Mouse (Mus musculus): ENCODE measurements around the gene Gon7.

The Gon7 gene

DNA sequence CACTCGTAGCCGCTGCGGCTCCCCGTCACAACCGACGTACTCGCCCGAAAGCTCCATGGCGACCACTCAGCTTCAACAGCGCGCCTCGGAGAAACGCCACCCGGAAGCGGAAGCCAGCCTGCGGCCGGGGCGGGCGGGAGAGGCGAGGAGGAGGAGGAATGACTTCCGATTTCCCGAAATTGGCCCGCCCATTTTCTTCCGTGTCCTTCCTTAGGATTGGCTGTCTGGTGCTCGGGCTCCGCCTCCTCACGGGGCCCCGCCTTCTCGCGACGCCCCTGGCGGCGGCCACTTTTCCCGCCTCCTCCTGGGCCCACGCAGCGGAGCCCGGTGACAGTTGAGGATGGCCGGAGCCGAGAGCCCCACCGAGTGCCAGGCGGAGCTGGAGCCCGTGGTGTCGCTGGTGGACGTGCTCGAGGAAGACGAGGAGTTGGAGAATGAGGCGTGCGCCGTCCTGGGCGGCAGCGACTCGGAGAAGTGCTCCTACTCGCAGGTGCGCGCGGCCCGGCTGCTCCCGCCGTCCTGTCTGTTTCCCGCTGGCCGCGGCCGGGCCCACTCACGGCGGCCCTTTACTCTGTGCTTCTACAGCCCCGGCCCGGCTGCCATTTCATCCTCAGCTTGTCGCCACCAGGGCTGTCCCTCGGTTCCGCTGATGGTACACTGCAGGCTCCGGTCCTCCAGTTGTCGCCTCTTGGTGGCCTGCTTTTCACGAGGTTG lies at the start of gene Gon7, which contains the start of the genes Gm28051 and Ubr7:
TSS of gene Gon7 (minus strand) at position 115 of the 714 bp plus-strand sequence.
TSS of gene Gm28051 (minus strand) at position 77 of the 714 bp plus-strand sequence.
TSS of gene Ubr7 (plus strand) at position 279 of the 714 bp plus-strand sequence.
- DNase-seq = peak; percentile 98

DNA sequence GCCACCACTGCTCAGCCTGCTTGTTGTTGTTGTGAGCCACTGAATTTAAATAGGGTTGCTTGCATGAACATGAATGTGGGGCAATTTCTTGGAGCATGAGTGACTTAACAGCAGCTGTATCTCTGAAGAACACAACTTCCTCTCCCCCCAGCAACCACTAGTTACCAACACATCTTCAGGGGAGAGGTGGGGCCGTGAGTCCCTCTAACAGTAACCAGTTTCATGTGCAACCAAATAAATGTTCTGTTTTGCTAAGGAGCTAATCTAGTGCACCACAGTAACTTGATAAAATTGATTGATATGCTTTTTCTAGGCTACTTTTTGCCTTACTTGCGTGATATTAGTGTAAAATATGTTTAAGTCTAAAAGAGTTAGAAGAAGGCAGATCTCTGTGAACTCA lies 41.9 kb upstream of the Gon7 start:
- DNase-seq = no peak

DNA sequence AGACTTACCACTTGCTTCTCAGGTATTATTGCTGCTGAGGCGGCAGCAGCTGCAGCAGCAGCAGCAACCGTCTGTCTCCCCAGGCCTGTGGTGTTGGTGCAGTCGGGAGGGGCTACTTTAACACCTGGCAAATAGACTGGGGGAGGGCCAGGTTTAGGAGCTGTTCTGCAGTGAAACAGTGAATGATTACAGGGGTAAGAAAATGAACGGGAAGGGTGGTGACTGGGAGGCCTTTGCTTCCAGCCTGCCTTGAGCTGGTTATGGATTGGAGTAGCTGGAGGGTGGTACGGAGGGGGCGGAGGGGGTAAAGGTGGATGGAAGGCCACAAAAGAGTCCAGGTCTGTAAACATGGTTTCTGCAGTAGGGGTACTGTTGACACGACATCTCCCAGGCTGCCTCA lies 30.3 kb upstream of the Gon7 start:
- no peak for DNase-seq

DNA sequence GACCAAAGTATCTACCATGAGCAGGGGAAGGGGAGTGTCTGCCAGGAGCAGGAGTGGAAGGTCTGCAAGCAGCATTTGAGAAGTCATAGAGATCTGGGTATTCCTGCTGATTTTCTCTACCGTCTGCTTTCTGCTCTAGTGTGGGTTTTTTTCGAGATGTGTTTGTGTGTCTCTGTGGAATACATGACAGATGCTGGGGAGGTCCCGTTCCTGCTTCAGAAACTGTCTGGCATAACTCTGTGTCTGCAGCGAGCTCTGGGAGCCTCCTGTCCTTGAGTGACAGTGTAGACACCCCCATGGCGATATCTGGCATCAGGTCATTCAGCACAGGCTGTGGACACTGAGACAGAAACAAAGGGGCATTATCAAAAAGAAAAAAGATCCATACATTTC lies 28.0 kb upstream of the Gon7 start:
- no peak for DNase-seq

DNA sequence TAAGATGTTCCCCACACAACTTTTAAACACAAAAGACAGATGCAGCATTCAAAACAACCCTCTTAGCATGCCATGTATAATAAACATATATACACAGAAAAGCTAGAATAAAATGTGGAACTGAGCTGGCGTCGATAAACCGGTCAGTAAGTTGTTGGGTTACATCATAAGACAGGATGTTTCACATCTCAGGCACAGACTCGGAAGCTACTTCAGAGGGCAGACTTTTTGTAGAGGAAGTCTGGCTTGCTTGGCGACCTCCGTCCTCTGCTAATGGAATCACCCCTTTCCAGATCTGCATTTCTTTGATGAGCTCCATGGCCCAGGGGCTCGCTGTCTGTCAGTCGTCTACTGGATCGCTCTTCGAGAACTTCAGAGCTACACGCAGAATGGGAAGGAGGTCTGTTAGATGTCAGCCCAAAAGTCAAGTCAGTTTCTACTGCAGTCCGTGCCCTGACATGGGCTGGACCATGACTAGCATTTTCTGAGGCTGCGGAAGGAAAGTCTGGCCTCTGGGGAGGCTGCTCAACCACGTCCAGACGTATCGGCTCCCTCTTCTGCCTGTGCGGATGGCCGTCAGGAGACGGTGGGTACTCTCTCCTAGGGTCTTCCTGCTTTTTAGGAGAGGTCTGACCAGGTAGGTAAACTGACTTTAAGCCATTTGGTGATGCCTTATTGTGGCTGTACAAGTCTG lies 27.4 kb upstream of the Gon7 start:
- no peak for DNase-seq

DNA sequence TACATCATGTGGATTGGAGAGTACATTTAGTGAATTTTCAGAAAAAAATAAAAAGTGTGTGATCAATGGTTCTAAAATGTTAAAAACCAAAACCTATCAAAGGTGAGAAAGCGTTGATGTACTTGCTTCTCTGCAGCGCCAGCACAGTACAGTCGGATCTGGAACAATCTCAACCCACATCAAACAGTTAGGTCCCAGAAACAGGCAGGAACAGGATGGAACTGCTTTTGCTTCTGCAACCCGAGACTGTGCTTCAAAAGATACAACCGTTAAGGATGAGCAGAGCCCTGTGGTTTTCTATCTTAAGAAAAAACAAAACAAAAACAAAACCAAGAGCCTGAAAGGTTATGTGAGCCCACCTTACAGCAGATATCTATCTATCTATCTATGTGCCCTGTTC lies 25.2 kb upstream of the Gon7 start:
- no peak for DNase-seq

DNA sequence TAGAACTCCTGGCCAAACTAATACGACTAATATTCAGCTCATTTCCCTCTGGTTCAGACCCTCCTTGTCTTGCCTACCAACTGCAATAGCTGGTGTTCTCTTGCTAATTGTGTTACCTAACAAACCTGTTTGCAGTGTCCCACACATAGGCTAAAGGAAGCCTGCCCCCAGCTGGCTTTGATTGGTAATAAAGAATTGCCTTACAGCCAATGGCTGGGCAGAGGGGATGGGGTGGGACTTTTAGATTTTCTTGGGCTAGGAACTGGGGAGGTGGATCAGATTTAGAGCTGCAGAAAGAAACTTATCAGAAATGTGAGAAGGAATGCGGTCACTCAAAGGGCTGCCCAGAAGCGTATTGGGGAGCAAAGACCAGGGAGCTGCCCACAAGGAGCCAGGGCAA lies 21.8 kb upstream of the Gon7 start:
- DNase-seq = peak; percentile 49

DNA sequence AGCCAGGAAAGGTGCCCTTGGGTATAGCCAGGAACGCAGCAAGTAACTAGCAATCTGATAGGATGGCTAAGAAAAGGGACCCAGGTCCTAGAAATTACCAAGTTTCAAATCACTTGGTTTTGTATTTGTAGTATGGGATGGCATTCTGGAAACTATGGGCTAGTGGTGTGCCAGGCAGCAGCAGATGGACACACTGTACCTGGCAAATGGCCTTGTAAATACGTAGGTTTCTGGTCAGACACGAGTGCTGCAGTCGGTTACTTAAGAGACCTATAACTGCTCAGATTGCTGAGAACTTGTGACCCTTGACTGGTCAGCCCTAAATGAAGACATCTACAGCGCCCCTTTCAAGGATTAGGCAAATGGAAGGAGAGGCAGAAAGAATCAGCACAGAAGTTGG lies 20.5 kb upstream of the Gon7 start:
- DNase-seq = no peak

DNA sequence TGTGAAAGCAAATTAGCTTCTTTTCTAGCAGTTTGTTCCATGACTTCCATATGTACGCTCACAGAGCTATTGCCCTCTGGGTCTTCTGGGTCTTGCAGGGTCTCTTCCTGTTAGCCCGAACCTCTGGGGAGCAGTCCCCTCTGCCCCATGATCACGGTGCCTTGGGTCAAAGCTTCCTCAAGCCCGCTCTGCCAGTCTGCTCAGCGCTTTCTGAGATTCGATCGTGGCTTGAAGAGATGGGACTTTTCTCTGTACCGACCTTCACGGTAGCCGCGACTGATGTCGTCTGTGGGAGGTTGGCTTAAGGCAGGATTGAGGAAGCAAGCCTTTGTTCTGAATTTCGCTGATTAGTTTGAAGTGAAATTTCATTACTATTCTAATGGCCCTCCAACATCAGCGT lies 18.4 kb upstream of the Gon7 start:
- DNase-seq = no peak

DNA sequence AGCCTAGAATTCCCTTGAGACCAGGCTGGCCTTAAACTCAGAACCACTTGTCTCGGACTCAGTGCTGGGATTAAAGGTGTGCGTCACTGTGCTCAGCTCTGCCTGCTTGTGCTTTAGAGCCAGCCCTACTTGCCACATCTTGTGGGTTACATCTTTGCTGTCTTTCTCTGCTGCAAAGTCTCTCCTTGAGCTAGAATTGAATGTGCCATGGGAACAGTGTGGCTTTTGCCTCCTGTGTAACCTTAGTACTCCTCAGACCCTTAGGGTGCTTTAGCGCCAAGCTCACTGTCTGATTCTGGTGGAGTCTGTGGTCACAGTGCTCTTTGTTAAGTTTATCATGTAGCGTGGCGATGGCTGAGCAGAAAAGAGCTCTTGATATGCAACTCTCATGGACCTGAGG lies 15.1 kb upstream of the Gon7 start:
- no peak for DNase-seq

DNA sequence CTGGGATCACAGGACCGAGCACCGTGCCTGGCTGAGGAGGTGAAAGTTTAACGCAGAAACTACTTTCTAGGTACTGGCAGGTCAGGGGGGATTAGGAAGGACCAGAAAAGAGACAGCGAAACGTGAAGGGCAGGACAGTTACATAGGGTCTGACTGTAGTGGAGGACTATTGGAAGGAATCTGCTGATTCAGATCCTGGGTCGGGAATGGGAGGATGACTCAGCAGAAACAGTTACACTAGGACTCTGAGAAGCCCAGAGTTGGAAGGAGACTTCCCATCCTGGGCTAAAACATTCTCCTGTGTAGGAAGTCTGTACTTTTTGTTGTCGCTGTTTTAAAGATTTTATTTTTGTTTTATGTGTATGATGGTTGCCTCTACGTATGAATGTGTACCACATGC lies 14.0 kb upstream of the Gon7 start:
- DNase-seq = no peak

DNA sequence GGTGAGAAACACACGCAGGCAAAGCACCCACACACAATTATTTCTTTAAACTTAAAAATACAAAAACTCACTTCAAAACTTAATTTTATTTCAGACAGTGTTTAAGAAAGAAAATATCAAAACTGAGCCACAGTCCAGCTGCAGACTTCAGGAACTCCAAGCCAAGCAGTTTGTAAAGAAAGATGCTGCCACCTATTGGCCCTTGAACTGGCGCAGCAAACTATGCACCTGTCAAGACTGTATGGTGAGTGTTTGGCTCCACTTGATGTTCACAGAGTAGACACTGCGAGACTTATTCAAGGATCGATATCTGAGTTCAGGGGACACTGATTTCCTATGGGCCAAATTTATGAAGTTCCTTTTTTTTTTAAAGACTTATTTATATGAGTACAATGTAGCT lies 11.4 kb upstream of the Gon7 start:
- peak; percentile 20 for DNase-seq

DNA sequence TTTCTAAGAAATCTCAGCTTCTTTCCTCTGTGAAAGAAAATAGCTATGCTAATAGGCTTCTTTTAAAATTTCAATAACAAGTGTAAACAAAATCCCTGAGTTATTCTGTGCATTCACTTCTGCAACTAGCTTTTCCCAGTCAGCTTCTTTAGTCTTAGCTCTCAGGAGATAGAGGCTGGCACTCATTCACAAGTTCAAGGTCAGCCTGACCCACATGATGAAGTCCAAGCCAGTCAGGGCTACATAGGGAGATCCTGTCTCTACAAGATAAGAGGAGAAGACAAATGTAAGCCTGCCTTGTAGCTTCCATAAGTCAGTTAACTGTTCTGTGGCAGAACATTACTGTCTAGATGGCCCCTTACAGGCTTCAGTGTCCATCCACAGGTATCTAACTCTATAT lies 6.1 kb upstream of the Gon7 start:
- DNase-seq = no peak

DNA sequence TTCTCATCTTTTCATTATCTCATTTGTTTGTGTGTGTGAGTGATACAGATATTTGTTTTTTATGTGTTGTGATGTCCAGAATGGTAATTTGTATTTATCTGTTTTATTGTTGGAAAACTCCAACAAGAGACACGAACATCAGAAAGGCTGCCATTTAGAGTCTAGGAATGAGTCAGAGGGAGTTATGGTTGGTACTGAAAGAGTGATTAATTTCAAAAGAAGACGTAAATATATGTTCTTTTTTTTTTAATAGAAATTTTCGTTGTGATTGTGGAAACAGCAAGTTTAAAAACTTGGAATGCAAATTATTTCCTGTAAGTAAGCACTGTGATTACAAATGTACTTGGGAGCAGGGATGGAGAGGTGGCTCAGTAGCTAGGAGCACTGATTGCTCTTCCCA lies 4.1 kb upstream of the Gon7 start:
- no peak for DNase-seq

DNA sequence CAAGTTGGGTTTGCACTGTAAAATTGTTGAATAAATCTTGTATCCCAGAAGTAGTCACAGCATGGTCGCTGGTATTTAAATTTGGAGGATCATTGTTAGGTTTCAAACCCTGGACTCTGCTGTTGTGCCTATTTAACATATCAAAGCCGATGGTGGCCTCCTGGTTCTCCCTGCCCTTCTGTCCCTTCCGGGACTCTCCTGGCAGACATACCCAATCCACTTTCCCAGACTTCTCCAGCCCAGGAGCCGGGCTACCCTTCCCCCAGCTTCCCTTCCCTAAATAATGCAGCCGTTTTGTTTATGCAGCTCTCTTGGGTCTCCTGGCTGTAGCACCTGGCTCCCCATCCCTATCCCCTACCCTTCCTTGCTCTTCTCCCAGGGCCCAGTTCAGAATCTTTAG lies 1.3 kb upstream of the Gon7 start:
- peak; percentile 15 for DNase-seq

DNA sequence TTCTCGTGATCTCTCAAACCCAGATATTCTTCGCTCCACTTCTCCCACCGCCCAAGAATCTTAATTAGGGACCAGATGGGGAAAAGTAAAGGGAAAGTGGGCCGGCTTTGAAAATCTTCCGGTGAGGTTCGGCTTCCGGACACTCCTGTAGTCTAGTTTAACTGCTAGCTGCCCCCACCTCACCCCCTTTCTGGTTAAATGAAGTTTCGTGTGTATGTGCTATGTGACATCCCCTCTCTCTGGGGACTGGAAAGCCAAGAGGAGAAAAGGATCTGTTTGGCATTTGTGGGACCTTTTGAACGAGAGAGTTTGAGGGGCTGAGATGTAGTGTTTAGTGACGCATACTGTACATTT lies 777 bp upstream of the Gon7 start, which contains the start of gene Gm20604:
TSS of gene Gm20604 (minus strand) at position 270 of the 354 bp plus-strand sequence.
- no peak for DNase-seq

DNA sequence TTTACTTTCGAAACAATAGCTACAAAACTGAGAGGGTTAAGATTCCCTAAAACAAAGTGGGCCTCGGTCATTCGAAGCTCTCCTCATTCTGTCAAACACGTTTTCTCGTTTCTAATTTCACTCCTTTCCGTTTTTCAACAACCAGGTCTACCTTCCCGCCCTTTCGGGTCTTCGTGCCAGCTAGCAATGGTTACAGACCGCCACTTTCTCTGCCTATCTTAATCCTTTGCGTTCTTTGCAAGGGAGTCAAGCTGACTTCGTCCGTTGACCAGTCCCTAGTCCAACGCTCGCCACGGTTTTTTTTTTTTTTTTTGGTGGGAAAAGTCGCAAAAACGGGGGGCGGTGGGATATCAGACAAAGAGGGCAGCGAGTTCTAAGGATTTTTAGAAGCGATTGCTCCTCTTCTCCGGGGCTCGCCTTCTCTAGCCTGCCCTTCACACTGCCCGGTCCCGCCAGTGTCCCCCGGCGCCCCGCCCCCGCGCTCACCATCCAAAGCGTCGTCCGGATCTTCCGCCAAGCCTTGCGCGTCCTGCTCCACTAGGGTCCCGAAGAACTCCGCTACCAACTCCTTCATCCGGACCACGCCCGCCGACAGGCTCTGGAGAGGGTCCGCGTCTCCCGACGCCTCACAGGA lies 431 bp downstream of the Gon7 start:
- DNase-seq = no peak

DNA sequence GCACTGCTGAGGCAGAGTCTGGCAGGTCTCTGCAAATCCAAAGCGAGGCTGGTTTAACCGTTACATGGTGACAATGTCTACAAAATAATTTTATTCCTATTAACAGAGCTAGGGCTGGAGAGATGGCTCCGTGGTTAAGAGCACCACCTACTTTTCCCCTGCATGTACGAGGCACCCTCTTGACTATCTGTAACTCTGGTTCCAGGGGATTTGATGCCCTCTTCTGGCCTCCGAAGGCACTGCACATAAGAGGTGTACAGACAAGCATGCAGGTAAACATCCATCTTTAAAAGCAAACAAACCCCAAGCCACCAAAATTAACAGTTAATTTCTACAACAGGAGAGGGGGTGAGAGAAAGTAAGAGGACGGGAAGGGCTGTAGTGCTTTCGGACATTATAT lies 1.3 kb downstream of the Gon7 start:
- peak; percentile 56 for DNase-seq

DNA sequence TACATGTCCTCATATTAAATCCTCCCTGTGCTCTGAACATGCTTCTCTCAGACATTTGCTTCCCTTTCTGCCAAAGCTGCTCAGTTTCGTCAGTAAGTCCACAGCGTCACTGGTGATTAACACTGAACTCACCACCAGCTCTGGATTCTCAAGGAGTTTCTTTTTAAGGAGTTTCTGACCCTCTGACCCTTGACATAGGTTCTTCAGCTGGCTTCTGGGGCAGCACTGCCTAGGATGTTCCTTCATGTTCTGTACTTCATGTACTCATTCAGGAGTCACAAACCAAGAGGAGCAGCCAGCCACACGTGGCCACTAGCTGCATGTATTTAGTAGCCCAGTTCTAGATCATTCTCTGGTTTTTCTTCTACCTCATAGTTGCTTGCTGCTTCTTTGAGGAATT lies 9.3 kb downstream of the Gon7 start:
- DNase-seq = no peak

DNA sequence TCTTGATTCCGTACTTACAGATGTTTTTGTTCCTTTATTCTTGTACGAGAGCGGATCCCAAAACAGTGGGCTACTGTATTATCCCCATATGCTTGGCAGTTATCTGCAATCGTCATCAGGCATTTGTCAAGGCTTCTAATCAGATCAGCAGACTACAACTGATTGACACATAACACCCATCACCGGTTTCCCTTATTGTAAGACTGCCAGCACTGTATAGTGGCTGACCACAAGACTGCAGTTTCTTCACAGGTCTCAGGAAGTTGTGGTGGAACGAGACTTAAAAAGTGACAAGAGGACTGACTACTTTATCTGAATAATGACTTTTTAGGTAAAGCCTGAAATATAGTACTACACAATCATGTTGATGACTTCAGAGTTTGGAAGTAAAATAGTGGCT lies 12.8 kb downstream of the Gon7 start:
- DNase-seq = peak; percentile 55

DNA sequence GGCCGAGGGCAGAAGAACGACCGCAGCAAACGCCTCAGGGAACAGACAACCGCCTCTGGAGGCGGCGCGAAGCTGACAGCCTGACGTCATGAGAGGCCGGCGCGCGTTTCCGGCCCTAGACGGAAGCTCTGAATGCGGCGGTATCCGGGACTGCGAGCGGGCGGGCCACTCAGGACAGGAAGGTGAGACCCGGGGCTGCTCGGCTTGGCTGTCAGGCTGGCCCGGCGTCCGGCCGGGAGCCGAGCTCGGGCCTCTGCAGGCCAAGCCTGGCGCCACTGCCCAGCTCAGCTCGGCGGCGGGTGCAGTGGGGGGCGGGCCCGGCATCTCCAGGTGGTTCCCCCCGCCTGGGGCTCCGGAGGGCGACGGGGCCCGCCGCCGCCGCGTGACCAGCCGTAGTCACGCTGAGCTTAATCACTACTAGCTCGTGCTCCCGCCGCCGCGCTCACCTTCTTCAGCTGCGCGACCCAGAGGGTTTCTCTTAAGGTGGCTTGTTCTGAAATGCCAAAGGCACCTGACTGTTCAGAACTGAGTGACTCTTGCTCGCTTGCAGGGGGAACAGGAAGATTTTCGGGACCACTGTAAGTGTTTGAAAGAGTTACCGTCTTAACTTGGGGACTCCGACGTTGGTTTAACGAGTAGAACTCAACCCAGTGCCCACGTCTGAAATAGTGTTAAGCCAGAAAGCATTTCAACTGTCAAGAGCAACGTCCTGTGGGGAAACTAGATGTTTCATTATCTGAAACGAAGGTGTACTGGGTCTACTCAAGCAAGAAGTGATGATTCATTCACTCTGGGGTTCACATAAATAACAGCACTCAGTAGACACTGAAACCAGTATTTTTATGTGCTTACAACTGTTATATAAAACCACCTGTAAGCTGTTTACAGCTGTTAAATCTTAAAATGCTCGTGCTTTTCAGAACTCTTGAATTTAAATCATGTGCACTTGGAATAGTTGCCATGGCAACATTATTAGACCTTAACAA lies 13.7 kb downstream of the Gon7 start, which contains the start of the genes Moap1 and Tmem251:
TSS of gene Moap1 (minus strand) at position 73 of the 986 bp plus-strand sequence.
TSS of gene Tmem251 (plus strand) at position 174 of the 986 bp plus-strand sequence.
- peak; percentile 94 for DNase-seq

DNA sequence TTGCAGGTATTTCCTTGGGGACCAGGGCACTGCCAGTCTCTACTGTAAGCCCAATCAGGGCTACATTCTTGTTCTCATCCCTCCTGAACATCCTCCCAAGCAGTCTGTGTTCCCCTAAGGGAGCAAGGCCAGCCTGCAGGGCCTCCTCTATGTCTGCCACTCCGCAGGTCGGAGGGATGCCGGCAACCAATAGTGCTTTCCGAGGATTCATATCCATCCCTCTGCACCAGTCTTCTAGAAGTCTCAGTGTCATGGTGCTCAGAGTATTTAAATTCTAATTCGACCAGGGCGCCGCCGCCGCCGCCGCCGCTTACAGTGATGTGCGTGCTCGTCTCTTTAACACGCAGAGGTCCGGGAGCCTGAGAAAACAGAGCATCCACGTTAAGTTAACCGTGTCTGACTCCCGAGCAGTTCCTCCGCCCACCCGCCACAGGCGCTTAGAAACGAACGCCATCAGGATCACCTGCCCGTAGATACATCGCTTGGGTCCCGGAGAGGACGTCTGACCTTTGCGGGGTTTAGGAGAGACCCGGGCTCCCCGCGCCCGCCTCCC lies 14.5 kb downstream of the Gon7 start:
- DNase-seq = no peak
